Mouse (Mus musculus) cerebellum, adult 2 months (tissue): ENCODE data around the gene Mbtps2. TPM values are rescaled to one million over a fixed set of nuclear protein-coding genes. Genes with fewer than 3 reads are reported as not detected.

Source experiments
- DNase-seq, 2 experiments: peaks; one replicate each; pipeline ENCODE4 v3.0.0; 2021
- H3K27ac ChIP-seq: fragments of 200-500 bp; 2 replicates; pipeline ENCODE4 v1.5.1; 2012; ENCODE audit warnings: low read length, control low read depth, inconsistent platforms; ENCODE audit not compliant: insufficient read depth
- H3K27me3 ChIP-seq: fragments of 200-500 bp; 2 replicates; pipeline ENCODE4 v1.6.1; 2012; ENCODE audit warnings: inconsistent platforms, mild to moderate bottlenecking, low read length, moderate library complexity; ENCODE audit not compliant: control insufficient read depth, insufficient read depth
- H3K4me1 ChIP-seq: fragments of 200-500 bp; 2 replicates; pipeline ENCODE4 v1.6.1; 2011; ENCODE audit warnings: low read length; ENCODE audit not compliant: control insufficient read depth, insufficient read depth
- H3K4me3 ChIP-seq: fragments of 200-500 bp; replicated peaks from 2 replicates; pipeline ENCODE3; 2011; ENCODE audit warnings: mild to moderate bottlenecking, low read depth, low read length, control low read depth; ENCODE audit not compliant: insufficient read depth
- CTCF ChIP-seq: fragments of 200-500 bp; IDR thresholded peaks from 2 replicates; pipeline ENCODE4 v1.5.1; 2011; ENCODE audit warnings: low read depth, mild to moderate bottlenecking, control low read depth, low read length, moderate library complexity, borderline replicate concordance; ENCODE audit not compliant: insufficient read depth
- POLR2A ChIP-seq: fragments of 200-500 bp; IDR thresholded peaks from 2 replicates; pipeline ENCODE4 v1.6.1; 2011; ENCODE audit warnings: low read length, control low read depth, borderline replicate concordance; ENCODE audit not compliant: insufficient read depth
- WGBS: fragments of 180-500 bp; shearing (Covaris S2); methylation state at CpG from one replicate; pipeline ENCODE4 v1.1.7; 2018; 5-methylcytosine and 5-hydroxymethylcytosine counted together
- polyA plus RNA-seq: library from polyadenylated mRNA; depleted of rRNA; stranded (reverse); fragments of >200 nt; gene quantifications from 2 replicates; pipeline ENCODE4 v1.2.3, GENCODE M21; 2012

The Mbtps2 gene
- polyA plus RNA-seq, 1 experiment: 30.1 TPM

GRCm38 (mm10) chrX:157501871-157502270 lies 96.6 kb downstream of the Mbtps2 start:
- no peak overlapping the region for H3K27ac ChIP-seq
- 90% methylated on average over 2 of the region's 2 CpGs for WGBS
- H3K27me3 ChIP-seq: no peaks in the 10 kb centered on the region
- TF ChIP-seq POLR2A (no peak), CTCF (no peak)
- no peaks in the 10 kb centered on the region for H3K4me1 ChIP-seq
- H3K4me3 ChIP-seq: no peak overlapping the region
- no peak for DNase-seq

GRCm38 (mm10) chrX:157500004-157500403 lies 98.5 kb downstream of the Mbtps2 start:
- Histone ChIP-seq H3K27me3 (no peaks in the 10 kb centered on the region), H3K4me3 (no peak overlapping the region), H3K27ac (no peak overlapping the region), H3K4me1 (no peaks in the 10 kb centered on the region)
- no peak for DNase-seq
- WGBS: 86% methylated on average over 8 of the region's 8 CpGs
- TF ChIP-seq CTCF: no peak
- TF ChIP-seq POLR2A: no peak

GRCm38 (mm10) chrX:157493159-157493558 lies 105.4 kb downstream of the Mbtps2 start:
- Histone ChIP-seq H3K4me1 (no peaks in the 10 kb centered on the region; the same call in 1 of the 2 replicates), H3K27me3 (no peaks in the 10 kb centered on the region), H3K27ac (no peak overlapping the region), H3K4me3 (no peak overlapping the region)
- no peak for DNase-seq
- no peak for TF ChIP-seq POLR2A
- TF ChIP-seq CTCF: no peak
- whole genome bisulfite sequencing: 79% methylated on average over 4 of the region's 4 CpGs

- TF ChIP-seq POLR2A (no peak), CTCF (no peak)
- Histone ChIP-seq H3K4me3 (peak within 1 kb of the TSS; percentile 80), H3K27ac (peak within 1 kb of the TSS; percentile 88), H3K4me1 (no peaks in the 10 kb centered on the region; the same call in 1 of the 2 replicates), H3K27me3 (no peaks in the 10 kb centered on the region)
- peak in 1 of 2 experiments; percentile 66 for DNase-seq
- WGBS: 12% methylated on average over 22 of the region's 45 CpGs
Observed at GRCm38 (mm10) chrX:157491944-157492726, 106.4 kb downstream of the Mbtps2 start, which contains the start of gene Sms. TSS of gene Sms (minus strand) at chrX:157492287.

- DNase-seq: peak; percentile 61 to 68
- no peaks in the 10 kb centered on the region; the same call in 1 of the 2 replicates for H3K4me1 ChIP-seq
- H3K27ac ChIP-seq: peak overlapping the region; percentile 88
- H3K27me3 ChIP-seq: no peaks in the 10 kb centered on the region
- H3K4me3 ChIP-seq: peak overlapping the region; percentile 80
- WGBS: 16% methylated on average over 78 of the region's 104 CpGs
- TF ChIP-seq CTCF (no peak), POLR2A (no peak)
Observed at GRCm38 (mm10) chrX:157491145-157491935, 107.2 kb downstream of the Mbtps2 start.

GRCm38 (mm10) chrX:157490769-157491144 lies 107.8 kb downstream of the Mbtps2 start:
- peak; percentile 27 to 35 for DNase-seq
- Histone ChIP-seq H3K4me3 (peak overlapping the region; percentile 80), H3K27ac (peak overlapping the region; percentile 88), H3K27me3 (no peaks in the 10 kb centered on the region), H3K4me1 (no peaks in the 10 kb centered on the region; the same call in 1 of the 2 replicates)
- TF ChIP-seq CTCF (no peak), POLR2A (no peak)
- WGBS: 7% methylated on average over 12 of the region's 12 CpGs

GRCm38 (mm10) chrX:157489871-157490721 lies 108.4 kb downstream of the Mbtps2 start:
- Histone ChIP-seq H3K27ac (no peak overlapping the region), H3K4me1 (no peaks in the 10 kb centered on the region; the same call in 1 of the 2 replicates), H3K4me3 (peak overlapping the region; percentile 37), H3K27me3 (no peaks in the 10 kb centered on the region)
- DNase-seq: peak in 1 of 2 experiments; percentile 22
- 17% methylated on average over 9 of the region's 9 CpGs for whole genome bisulfite sequencing
- TF ChIP-seq CTCF (no peak), POLR2A (no peak)

- Histone ChIP-seq H3K27me3 (no peaks in the 10 kb centered on the region), H3K27ac (no peak overlapping the region), H3K4me1 (no peaks in the 10 kb centered on the region; the same call in 1 of the 2 replicates), H3K4me3 (no peak overlapping the region)
- TF ChIP-seq POLR2A (no peak), CTCF (no peak)
- WGBS: 41% methylated on average over 3 of the region's 3 CpGs
- peak in 1 of 2 experiments; percentile 59 for DNase-seq
Observed at GRCm38 (mm10) chrX:157488831-157489230, 109.7 kb downstream of the Mbtps2 start.
